Mouse (Mus musculus): ENCODE results near the gene Oprd1.

DNA sequence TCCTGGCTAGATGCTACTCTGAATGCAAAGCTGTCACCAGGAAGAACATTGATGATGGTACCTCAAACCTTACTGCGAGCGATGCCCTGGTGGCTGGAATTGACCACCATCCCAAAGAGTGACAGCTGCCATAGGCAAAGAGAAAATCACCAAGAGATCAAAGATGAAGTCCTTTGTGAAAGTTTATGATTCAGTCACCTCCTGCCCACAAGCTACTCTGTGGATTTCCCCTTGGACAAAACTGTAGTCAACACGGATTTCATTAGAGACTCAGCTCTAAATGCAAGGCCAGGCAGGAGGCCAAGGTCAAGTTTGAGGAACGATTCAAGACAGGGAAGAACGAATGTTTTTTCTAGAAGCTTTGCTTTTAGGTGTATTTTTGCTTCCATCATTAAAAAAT lies 50.4 kb downstream of the Oprd1 start:
- TF ChIP-seq CTCF (IDR thresholded peaks at IDR 0.05; ENCODE audit: control insufficient read depth, insufficient read depth, insufficient replicate concordance, low read depth, low read length) = no peak
- TF ChIP-seq POLR2A (IDR thresholded peaks at IDR 0.05; ENCODE audit: control insufficient read depth, low read depth, low read length) = no peak

Measured in testis, adult 2 months (tissue).